Mouse (Mus musculus) midbrain, embryonic 14.5 days (tissue): ENCODE data around the gene Ilkap. TPM values are rescaled to one million over a fixed set of nuclear protein-coding genes. Genes with fewer than 3 reads are reported as not detected.

Source experiments
- ATAC-seq: fragments of 200-750 bp; cut with Nextera tagmentation; 2 replicates; pipeline ENCODE4 v1.8.0; 2017; ENCODE audit warnings: moderate number of reproducible peaks, moderate library complexity; ENCODE audit not compliant: low FRiP score, low TSS enrichment
- DNase-seq: peaks from one replicate; pipeline ENCODE4 v3.0.0-alpha.2; 2015
- H3K27ac ChIP-seq: fragments of 300-500 bp; sonication (generic); replicated peaks from 2 replicates; pipeline ENCODE4 v1.5.1; 2014; ENCODE audit warnings: mild to moderate bottlenecking, low read depth, low read length, moderate library complexity
- H3K27me3 ChIP-seq: fragments of 300-500 bp; sonication (generic); 2 replicates; pipeline ENCODE4 v1.6.1; 2014; ENCODE audit warnings: low read length, control low read depth, mixed read lengths; ENCODE audit not compliant: control insufficient read depth, insufficient read depth
- H3K36me3 ChIP-seq: fragments of 300-500 bp; sonication (generic); 2 replicates; pipeline ENCODE4 v1.6.1; 2014; ENCODE audit warnings: low read length, control low read depth; ENCODE audit not compliant: control insufficient read depth, insufficient read depth
- H3K4me1 ChIP-seq: fragments of 300-500 bp; sonication (generic); 2 replicates; pipeline ENCODE4 v1.6.1; 2014; ENCODE audit warnings: mild to moderate bottlenecking, antibody characterized with exemption, low read length, control low read depth; ENCODE audit not compliant: control insufficient read depth, insufficient read depth
- H3K4me2 ChIP-seq: fragments of 300-500 bp; sonication (generic); 2 replicates; pipeline ENCODE4 v1.6.1; 2014; ENCODE audit warnings: mild to moderate bottlenecking, low read length, moderate library complexity
- H3K4me3 ChIP-seq: fragments of 300-500 bp; sonication (generic); replicated peaks from 2 replicates; pipeline ENCODE4 v1.5.1; 2014; ENCODE audit warnings: low read depth, low read length
- H3K9ac ChIP-seq: fragments of 300-500 bp; sonication (generic); replicated peaks from 2 replicates; pipeline ENCODE4 v1.6.1; 2014; ENCODE audit warnings: mild to moderate bottlenecking, low read length, moderate library complexity
- H3K9me3 ChIP-seq: fragments of 300-500 bp; sonication (generic); 2 replicates; pipeline ENCODE4 v1.6.1; 2016; ENCODE audit warnings: low read length, control low read depth, mixed read lengths; ENCODE audit not compliant: control insufficient read depth
- WGBS: fragments of 180-500 bp; shearing (Covaris S2); extraction: QIAGEN DNeasy Blood & Tissue Kit; methylation state at CpG from one replicate; pipeline ENCODE4 v1.1.7; 2014; 5-methylcytosine and 5-hydroxymethylcytosine counted together
- polyA plus RNA-seq: library from polyadenylated mRNA; unstranded; fragments of >200 nt; fragmentation: Nextera tagmentation; extraction: Ambion mirVana; gene quantifications from 2 replicates; pipeline ENCODE4 v1.2.1, GENCODE M21; 2014

Ilkap gene
- polyA plus RNA-seq, 1 experiment from 2014 or later = 141 TPM

- no peak overlapping the region for H3K27ac ChIP-seq
- H3K4me1 ChIP-seq = peaks cover 8% of the 10 kb centered on the region
- H3K9ac ChIP-seq = no peak overlapping the region
- no peak overlapping the region for H3K4me3 ChIP-seq
- no peak overlapping the region for H3K4me2 ChIP-seq
- no peaks in the 10 kb centered on the region for H3K27me3 ChIP-seq
- peaks cover 25% of the 10 kb centered on the region for H3K36me3 ChIP-seq
- H3K9me3 ChIP-seq = no peaks in the 10 kb centered on the region
- WGBS = 65% methylated on average over 10 of the region's 10 CpGs
- DNase-seq (no peak), ATAC-seq (no peak)
These were observed 21.4 kb upstream of the Ilkap start for GRCm38 (mm10) chr1:91419862-91420600.

GRCm38 (mm10) chr1:91417991-91418390 is 19.4 kb upstream of the Ilkap start:
- Histone ChIP-seq H3K27ac (no peak overlapping the region), H3K4me3 (no peak overlapping the region), H3K4me2 (no peak overlapping the region), H3K9ac (no peak overlapping the region), H3K36me3 (peaks cover 25% of the 10 kb centered on the region), H3K4me1 (peaks cover 22% of the 10 kb centered on the region), H3K9me3 (no peaks in the 10 kb centered on the region), H3K27me3 (no peaks in the 10 kb centered on the region)
- no peak for DNase-seq
- 88% methylated on average over 1 of the region's 1 CpGs for WGBS
- ATAC-seq = no peak

- no peaks in the 10 kb centered on the region for H3K27me3 ChIP-seq
- DNase-seq = peak; percentile 66
- H3K36me3 ChIP-seq = peaks cover 19% of the 10 kb centered on the region
- H3K27ac ChIP-seq = peak overlapping the region; percentile 91
- H3K9ac ChIP-seq = peak overlapping the region; percentile 85; the same call in 1 of the 2 replicates
- no peaks in the 10 kb centered on the region for H3K9me3 ChIP-seq
- peaks cover 36% of the 10 kb centered on the region for H3K4me1 ChIP-seq
- WGBS = 22% methylated on average over 5 of the region's 5 CpGs
- H3K4me2 ChIP-seq = peak overlapping the region; percentile 97
- ATAC-seq = no peak
- no peak overlapping the region for H3K4me3 ChIP-seq
These were observed 16.7 kb upstream of the Ilkap start for GRCm38 (mm10) chr1:91415311-91415710.

DNA sequence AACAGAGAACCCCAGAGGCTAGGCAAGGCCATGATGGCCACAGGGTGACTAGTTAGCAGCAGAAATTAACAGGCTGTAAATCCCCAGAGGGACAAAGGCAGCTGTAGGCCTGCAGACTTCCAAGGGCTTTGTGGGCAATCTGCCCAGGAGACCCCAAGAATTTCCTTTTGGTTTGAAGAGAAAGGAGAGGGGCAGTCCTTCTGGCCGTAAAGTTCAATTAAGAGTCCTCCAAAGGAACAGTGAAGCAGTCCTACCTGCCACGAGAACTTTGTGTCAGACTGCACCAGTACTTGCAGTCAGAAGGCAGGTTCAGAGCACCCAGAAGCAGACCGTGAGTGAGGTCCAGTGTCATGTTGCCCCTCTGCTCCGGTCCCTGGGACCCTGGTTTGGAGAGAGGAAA is 16.3 kb upstream of the Ilkap start:
- Histone ChIP-seq H3K4me2 (peak overlapping the region; percentile 97), H3K27ac (peak overlapping the region; percentile 91), H3K9ac (peak overlapping the region; percentile 85; the same call in 1 of the 2 replicates), H3K4me3 (no peak overlapping the region), H3K4me1 (peaks cover 36% of the 10 kb centered on the region), H3K36me3 (peaks cover 15% of the 10 kb centered on the region; the same call in 1 of the 2 replicates), H3K9me3 (no peaks in the 10 kb centered on the region), H3K27me3 (no peaks in the 10 kb centered on the region)
- DNase-seq (peak; percentile 73), ATAC-seq (no peak)
- 27% methylated on average over 4 of the region's 4 CpGs for whole genome bisulfite sequencing

- under 1% methylated on average over 39 of the region's 39 CpGs for WGBS
- H3K27me3 ChIP-seq = no peaks in the 10 kb centered on the region
- no peaks in the 10 kb centered on the region for H3K9me3 ChIP-seq
- ATAC-seq = peak; percentile 67
- peak within 1 kb of the TSS; percentile 85 for H3K9ac ChIP-seq
- peaks cover 12% of the 10 kb centered on the region; the same call in 1 of the 2 replicates for H3K36me3 ChIP-seq
- H3K4me3 ChIP-seq = peak within 1 kb of the TSS; percentile 83
- peak within 1 kb of the TSS; percentile 91 for H3K27ac ChIP-seq
- peak within 1 kb of the TSS; percentile 97 for H3K4me2 ChIP-seq
- H3K4me1 ChIP-seq = peaks cover 36% of the 10 kb centered on the region
- DNase-seq = peak; percentile 88
These were observed 15.4 kb upstream of the Ilkap start, which contains the start of gene Hes6 for GRCm38 (mm10) chr1:91413898-91414594. Hes6 (minus strand) TSS chr1:91414038.

GRCm38 (mm10) chr1:91413536-91413897 is 14.9 kb upstream of the Ilkap start:
- Histone ChIP-seq H3K4me2 (peak overlapping the region; percentile 97), H3K27ac (peak overlapping the region; percentile 91), H3K36me3 (peaks cover 11% of the 10 kb centered on the region; the same call in 1 of the 2 replicates), H3K9ac (peak overlapping the region; percentile 85), H3K4me3 (peak overlapping the region; percentile 83), H3K9me3 (no peaks in the 10 kb centered on the region), H3K4me1 (peaks cover 36% of the 10 kb centered on the region), H3K27me3 (no peaks in the 10 kb centered on the region)
- DNase-seq (no peak), ATAC-seq (no peak)
- WGBS = 1% methylated on average over 14 of the region's 14 CpGs

- Histone ChIP-seq H3K9me3 (no peaks in the 10 kb centered on the region), H3K27me3 (no peaks in the 10 kb centered on the region), H3K9ac (peak overlapping the region; percentile 85), H3K4me3 (peak overlapping the region; percentile 83), H3K27ac (peak overlapping the region; percentile 91), H3K4me1 (peaks cover 36% of the 10 kb centered on the region), H3K4me2 (peak overlapping the region; percentile 97), H3K36me3 (peaks cover 7% of the 10 kb centered on the region; the same call in 1 of the 2 replicates)
- peak; percentile 97 for DNase-seq
- WGBS = under 1% methylated on average over 34 of the region's 34 CpGs
- ATAC-seq = peak; percentile 91
These were observed 14.5 kb upstream of the Ilkap start for GRCm38 (mm10) chr1:91413030-91413506.

DNA sequence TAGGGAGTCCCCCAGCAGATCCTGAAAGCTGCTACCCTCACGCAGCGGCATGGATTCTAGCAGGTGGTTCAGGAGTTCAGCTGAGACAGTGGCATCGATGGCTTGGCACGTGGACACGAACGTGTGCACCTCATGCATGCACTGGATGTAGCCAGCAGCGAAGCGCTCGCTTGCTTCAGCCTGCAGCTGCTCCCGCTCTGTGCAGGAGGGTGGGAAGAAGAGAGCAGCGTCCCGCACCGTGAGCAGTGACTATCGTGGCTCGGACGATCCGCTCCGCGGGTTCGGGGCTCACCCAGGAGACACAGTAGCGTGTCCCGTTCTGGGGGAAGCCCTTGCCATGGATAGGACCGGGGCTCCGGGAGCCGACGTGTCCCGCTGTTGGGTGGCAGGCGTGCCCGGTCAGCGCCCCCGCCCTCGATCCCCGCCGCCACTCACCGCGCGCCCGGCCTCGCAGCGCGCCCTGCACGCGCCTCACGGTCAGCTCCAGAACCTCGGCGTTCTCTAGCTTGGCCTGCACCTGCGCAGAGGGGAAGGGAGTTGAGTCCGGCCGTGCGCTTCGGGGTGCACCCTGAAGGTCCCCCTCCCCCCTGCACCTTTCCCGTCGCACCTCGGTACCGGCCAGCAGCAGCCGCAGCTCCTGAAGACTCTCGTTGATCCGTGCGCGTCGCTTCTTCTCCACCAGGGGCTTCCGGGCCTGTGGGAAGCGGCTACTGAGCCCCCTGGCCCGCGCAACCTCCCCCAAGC is 13.8 kb upstream of the Ilkap start:
- H3K27ac ChIP-seq = peak overlapping the region; percentile 91
- H3K9me3 ChIP-seq = no peaks in the 10 kb centered on the region
- WGBS = under 1% methylated on average over 60 of the region's 65 CpGs
- peak overlapping the region; percentile 85 for H3K9ac ChIP-seq
- ATAC-seq (no peak; the same call in 1 of the 2 replicates), DNase-seq (peak; percentile 57)
- H3K4me3 ChIP-seq = peak overlapping the region; percentile 83
- peak overlapping the region; percentile 97 for H3K4me2 ChIP-seq
- H3K27me3 ChIP-seq = no peaks in the 10 kb centered on the region
- H3K4me1 ChIP-seq = peaks cover 36% of the 10 kb centered on the region
- peaks cover 6% of the 10 kb centered on the region; the same call in 1 of the 2 replicates for H3K36me3 ChIP-seq
